Mouse (Mus musculus) hindbrain, embryonic 13.5 days (tissue): ENCODE measurements at regions not wholly inside any gene's neighbourhood (a gene's known extent, or its start where the extent isn't known, plus 50 kb on each side); places are given as distances from the start of the nearest gene placed in this dataset.
A peak's percentile ranks its signal among the peaks of the same experiment; 100 is the strongest.

Experiments
- ATAC-seq: fragments of 200-750 bp; cut with Nextera tagmentation; 2 replicates; pipeline ENCODE4 v1.8.0; 2017; ENCODE audit warnings: moderate TSS enrichment; ENCODE audit not compliant: low FRiP score
- H3K27ac ChIP-seq: fragments of 300-500 bp; sonication (generic); 2 replicates; pipeline ENCODE4 v1.5.1; 2015; ENCODE audit warnings: inconsistent platforms, mild to moderate bottlenecking, moderate library complexity
- H3K27me3 ChIP-seq: fragments of 300-500 bp; sonication (generic); 2 replicates; pipeline ENCODE4 v1.6.1; 2015; ENCODE audit warnings: mild to moderate bottlenecking, inconsistent platforms
- H3K36me3 ChIP-seq: fragments of 300-500 bp; sonication (generic); 2 replicates; pipeline ENCODE4 v1.6.1; 2015; ENCODE audit warnings: mild to moderate bottlenecking, inconsistent platforms
- H3K4me1 ChIP-seq: fragments of 300-500 bp; sonication (generic); replicated peaks from 2 replicates; pipeline ENCODE4 v1.6.1; 2015; ENCODE audit warnings: inconsistent platforms
- H3K4me2 ChIP-seq: fragments of 300-500 bp; sonication (generic); 2 replicates; pipeline ENCODE4 v1.6.1; 2015; ENCODE audit warnings: inconsistent platforms, mild to moderate bottlenecking, moderate library complexity
- H3K4me3 ChIP-seq: fragments of 300-500 bp; sonication (generic); 2 replicates; pipeline ENCODE4 v1.5.1; 2015; ENCODE audit warnings: mild to moderate bottlenecking, inconsistent platforms
- H3K9ac ChIP-seq: fragments of 300-500 bp; sonication (generic); 2 replicates; pipeline ENCODE4 v1.6.1; 2015; ENCODE audit warnings: mild to moderate bottlenecking, inconsistent platforms
- H3K9me3 ChIP-seq: fragments of 300-500 bp; sonication (generic); 2 replicates; pipeline ENCODE4 v1.6.1; 2016; ENCODE audit warnings: inconsistent platforms
- WGBS: fragments of 180-500 bp; shearing (Covaris S2); methylation state at CpG from one replicate; pipeline ENCODE4 v1.1.7; 2015; 5-methylcytosine and 5-hydroxymethylcytosine counted together

GRCm38 (mm10) chr3:62730987-62731386, 126.0 kb upstream of the Gpr149 start:
- Histone ChIP-seq H3K9ac (no peak overlapping the region), H3K4me3 (no peak overlapping the region), H3K4me1 (no peaks in the 10 kb centered on the region), H3K9me3 (no peaks in the 10 kb centered on the region), H3K27me3 (no peaks in the 10 kb centered on the region), H3K4me2 (no peak overlapping the region), H3K36me3 (no peaks in the 10 kb centered on the region), H3K27ac (no peak overlapping the region)
- WGBS = 81% methylated on average over 5 of the region's 5 CpGs
- no peak for ATAC-seq

GRCm38 (mm10) chr3:62725947-62726346, 121.0 kb upstream of the Gpr149 start:
- Histone ChIP-seq H3K4me3 (no peak overlapping the region), H3K27me3 (no peaks in the 10 kb centered on the region), H3K27ac (no peak overlapping the region), H3K4me1 (no peaks in the 10 kb centered on the region), H3K9ac (no peak overlapping the region), H3K36me3 (no peaks in the 10 kb centered on the region), H3K4me2 (no peak overlapping the region), H3K9me3 (no peaks in the 10 kb centered on the region)
- 55% methylated on average over 8 of the region's 8 CpGs for WGBS
- peak; percentile 28; the same call in 1 of the 2 replicates for ATAC-seq

- Histone ChIP-seq H3K27me3 (no peaks in the 10 kb centered on the region), H3K27ac (no peak overlapping the region), H3K36me3 (no peaks in the 10 kb centered on the region), H3K4me1 (0 out of 2 replicates have a peak, but pooled peaks cover 4% of the 10 kb centered on the region), H3K4me3 (no peak overlapping the region), H3K9me3 (no peaks in the 10 kb centered on the region), H3K9ac (no peak overlapping the region), H3K4me2 (no peak overlapping the region)
- 45% methylated on average over 1 of the region's 1 CpGs for WGBS
- ATAC-seq = no peak
Measured at GRCm38 (mm10) chr3:62716849-62717248, 111.9 kb upstream of the Gpr149 start.

- WGBS = 65% methylated on average over 5 of the region's 5 CpGs
Measured at GRCm38 (mm10) chr3:62715311-62715971, 110.5 kb upstream of the Gpr149 start.

More at GRCm38 (mm10) chr3:62715311-62715971, 110.5 kb upstream of the Gpr149 start:
- ATAC-seq = peak; percentile 65; the same call in 1 of the 2 replicates
- H3K4me2 ChIP-seq = no peak overlapping the region
- H3K27me3 ChIP-seq = no peaks in the 10 kb centered on the region
- H3K9me3 ChIP-seq = no peaks in the 10 kb centered on the region
- no peak overlapping the region for H3K27ac ChIP-seq
- 0 out of 2 replicates have a peak, but pooled peaks cover 4% of the 10 kb centered on the region for H3K4me1 ChIP-seq
- H3K36me3 ChIP-seq = no peaks in the 10 kb centered on the region
- no peak overlapping the region for H3K4me3 ChIP-seq
- no peak overlapping the region for H3K9ac ChIP-seq
